Mouse (Mus musculus): ENCODE measurements around the gene Ston2. TPM values are rescaled to one million over a fixed set of nuclear protein-coding genes. Genes with fewer than 3 reads are reported as not detected.
"Not testable (repeated sequence)": the region's sequence is repeated elsewhere in the genome, so short reads cannot be mapped to it uniquely, and the experiment has no call there.

Ston2 gene
- total RNA-seq, 4 experiments from 2014 or later = 30.8 to 32.6 (median 32.0) TPM

DNA sequence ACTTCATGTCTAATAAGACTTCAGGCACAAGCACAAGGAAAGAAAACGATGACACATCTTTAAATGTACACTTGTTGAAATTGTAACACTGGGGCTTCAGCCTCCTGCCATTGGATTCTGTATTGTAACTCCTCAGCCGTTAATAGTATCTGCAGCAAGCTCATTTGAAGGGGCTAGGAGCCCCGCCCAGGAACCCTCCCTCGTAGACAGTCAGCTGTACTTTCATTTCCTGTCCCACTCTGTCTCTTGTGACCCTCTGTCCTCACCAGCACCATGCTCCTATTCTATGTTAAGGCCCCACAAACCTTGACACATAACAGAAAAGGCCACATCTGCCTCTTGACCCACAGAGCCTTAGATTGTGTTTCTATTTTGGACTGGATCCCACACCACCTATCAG is 3.6 kb upstream of the Ston2 start:
- DNase-seq (ENCODE audit: low spot score in 2 of 2) = no peak

DNA sequence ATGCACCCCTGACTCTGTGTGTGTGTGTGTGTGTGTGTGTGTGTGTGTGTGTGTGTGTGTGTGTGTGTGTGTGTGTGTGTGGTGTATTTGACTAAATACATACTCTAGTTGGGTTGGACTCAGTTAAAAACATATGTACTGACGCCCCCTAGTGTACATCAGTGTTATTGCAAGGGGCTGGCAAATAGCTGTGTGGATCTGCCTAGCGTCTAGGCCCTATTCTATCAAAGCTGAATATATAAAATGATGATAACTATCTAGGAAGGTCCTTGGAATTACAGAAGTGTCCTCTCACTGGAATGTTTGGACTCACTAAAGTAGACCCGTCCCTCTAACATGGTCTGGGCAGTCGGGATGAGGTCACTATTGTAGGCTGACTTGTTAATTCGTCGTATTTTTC is 1.6 kb upstream of the Ston2 start:
- peak; percentile 54 to 73 for DNase-seq (ENCODE audit: low spot score in 2 of 2)

DNA sequence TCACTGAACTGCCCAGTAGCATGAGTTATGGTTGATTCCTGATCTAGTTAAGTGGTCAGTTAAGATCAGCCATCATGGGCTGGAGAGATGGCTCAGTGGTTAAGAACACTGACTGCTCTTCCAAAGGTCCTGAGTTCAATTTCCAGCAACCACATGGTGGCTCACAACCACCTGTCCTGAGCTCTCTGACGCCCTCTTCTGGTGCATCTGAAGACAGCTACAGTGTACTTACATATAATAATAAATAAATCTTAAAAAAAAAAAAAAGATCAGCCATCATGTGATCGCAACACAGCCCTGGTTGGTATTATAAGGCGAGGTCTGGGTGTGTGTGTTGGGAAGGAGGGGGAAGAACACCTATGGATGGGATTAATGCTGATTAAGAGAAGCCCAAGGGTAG is 259 bp upstream of the Ston2 start:
- DNase-seq (ENCODE audit: low spot score in 2 of 2) = not testable (repeated sequence)

DNA sequence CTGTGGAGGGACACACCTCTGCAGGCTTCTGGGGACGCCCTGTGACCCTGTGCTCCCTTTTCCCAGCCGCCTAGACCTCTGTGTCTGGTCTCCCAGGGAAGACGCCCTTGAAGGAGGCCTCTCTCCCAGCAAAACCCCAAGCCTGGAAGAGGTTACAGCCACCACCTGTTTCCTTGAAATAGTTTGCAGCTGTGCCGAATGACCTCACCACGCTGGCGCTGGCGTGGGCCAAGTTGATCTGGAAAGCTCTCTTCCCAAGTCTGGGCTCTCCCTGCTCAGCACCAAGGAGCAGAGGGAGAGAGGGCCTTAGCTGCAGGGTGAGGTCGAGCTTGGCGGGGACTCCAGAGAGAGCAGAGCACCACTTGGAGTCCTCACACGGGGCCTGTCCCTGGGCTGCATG is 1.8 kb downstream of the Ston2 start:
- DNase-seq (ENCODE audit: low spot score in 2 of 2) = no peak

DNA sequence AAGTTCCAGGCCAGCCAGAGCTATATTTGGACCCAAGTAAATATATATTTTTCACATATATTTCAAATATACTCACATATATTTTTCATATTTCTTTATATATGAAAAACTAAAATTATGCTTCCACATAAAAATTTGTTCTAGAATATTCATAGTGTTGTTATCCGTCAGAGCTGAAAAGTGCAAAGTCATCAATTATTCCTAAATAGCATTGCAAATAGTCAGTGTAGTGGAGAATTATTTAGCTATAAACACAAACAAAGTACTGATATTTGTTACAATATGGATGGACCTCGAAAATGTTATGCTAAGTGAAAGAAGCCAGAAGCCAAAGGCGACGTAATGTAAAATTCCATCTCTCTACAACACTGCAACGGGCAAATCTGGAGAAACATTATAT is 6.8 kb downstream of the Ston2 start:
- DNase-seq (ENCODE audit: low spot score in 2 of 2) = no peak

DNA sequence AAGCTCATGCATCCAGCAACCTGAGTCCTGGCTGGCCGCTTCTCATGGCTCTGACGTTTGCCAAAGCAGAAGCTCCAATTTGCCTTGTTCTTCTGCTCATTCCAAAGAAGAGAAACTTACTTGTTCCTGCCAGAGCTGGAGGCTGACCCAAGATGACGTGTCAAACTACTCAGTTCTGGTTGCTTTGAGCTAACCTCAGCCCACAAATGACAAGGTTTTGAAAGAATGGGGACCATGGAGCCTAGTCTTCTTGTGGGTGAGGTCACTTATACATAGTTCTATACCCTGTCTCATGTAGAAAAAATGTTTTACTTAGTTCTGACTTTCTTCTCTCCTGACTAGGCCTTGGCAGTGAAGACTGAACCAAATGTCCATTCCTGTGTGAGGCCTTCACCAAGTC is 7.7 kb downstream of the Ston2 start:
- DNase-seq (ENCODE audit: low spot score in 2 of 2) = no peak

DNA sequence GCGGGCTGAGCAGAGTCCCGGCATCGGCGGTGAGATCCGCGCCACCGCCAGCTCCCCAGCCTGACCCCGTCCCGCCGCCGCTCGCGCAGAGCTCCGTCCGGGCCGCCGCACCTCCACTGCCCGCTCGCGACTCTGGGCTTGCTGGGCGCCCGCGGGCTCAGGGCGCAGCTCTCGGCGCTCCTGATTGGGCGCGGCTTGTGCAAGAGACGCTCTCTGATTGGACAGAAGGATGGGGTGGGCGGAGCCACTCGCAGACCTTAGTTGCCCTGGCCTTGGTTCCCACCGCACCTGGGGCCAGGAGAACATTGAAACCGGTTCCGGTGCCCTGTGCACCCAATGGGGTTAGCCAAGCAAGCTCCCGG is 9.2 kb downstream of the Ston2 start:
- DNase-seq (ENCODE audit: low spot score in 2 of 2) = peak; percentile 64 to 83

DNA sequence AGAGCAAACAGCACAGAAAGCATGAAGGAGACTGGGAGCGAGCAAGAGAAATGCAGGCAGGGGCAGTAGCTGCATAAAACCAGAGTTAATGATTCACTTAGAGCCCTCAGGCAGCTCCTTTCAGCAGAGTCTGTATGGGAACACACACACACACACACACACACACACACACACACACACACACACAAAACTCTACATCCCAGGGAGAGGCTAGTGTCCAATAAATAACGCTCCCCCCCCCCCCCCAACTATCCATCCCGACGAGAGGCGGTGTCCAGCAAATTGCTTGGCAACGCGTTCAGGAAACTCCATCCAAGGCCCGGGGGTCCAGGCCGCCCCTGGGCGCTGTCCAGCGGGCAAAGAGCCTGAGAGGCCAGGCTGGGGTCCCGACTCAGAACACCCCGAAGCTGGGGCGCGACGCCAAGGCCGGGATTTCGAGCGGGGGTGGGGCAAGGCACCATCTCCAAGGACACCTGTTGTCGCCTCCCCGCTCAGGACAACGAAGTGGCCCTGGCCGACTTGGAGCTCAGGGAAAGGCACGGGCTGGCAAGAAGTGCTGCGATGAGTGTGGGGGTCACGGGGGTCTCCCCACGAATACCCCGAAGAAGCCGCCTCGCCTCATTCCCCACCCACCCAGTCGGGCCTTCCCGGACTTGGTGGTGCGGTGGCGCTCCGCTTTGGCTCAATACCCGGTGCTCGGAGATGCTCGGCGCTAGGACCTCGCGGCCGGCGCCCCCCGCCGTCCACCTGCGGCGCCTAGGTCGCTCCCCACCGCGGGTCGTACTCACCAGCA is 9.8 kb downstream of the Ston2 start:
- DNase-seq (ENCODE audit: low spot score in 2 of 2) = peak; percentile 43 to 58

DNA sequence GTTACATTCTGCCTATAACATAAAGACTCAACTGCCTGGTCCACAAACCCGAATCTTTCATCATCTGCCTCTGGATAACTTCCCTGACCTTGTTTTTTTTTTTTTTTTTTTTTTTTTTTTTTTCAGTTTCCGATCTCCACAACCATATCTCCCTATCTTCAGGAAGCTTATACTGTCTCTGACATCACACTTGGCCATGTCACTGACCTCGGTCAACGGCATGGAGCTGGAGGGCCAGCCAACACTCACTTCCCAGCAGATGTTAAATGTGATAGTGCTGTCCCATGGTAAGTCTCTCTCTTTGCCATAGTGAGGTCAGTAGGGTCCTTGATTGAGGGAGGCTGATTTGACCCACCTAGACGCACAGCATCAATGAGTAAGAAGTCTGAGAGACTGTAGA is 11.8 kb downstream of the Ston2 start:
- no peak for DNase-seq (ENCODE audit: low spot score in 2 of 2)

DNA sequence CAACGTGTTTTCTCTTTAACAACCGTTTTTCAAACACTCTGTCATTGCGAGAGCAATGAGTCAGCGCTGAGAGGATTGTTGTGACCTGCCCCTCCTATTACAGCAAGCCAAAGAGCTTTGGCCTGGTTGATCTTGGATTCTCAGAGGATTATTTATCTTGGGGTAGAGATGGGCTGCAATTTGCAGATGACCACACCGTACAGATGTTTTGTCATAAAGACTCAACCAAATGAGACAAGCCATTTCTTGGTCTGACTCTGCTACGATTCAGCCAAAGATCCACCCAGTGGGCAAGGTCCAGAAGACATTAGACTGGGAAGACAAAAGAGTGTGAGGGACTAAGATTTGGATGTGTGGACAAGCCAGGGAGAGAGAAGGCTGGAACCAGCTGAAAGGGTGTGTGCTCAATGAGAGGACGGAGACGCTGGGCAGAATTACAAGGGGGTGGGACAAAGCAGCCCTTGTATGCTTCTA is 13.3 kb downstream of the Ston2 start:
- peak in 1 of 2 experiments; percentile 35 for DNase-seq (ENCODE audit: low spot score in 2 of 2)

DNA sequence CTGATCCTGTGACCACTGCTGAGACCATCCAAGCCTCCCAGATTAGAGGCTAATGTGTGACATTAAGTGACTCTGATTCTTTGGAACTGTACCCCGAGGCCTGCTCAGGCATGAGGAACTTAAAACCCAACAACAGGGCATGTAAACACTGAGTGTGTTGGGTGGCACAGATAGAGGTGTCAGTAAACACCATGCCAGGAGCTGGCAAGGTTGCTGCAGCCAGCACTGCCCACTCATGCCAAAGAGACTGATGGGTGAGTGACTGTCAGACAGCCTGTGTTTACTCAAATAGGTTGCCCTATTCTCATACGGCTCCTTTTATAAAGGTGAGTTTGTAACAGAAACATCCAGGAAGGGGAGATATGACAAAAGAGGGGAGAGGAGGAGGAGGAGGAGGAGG is 19.3 kb downstream of the Ston2 start:
- DNase-seq (ENCODE audit: low spot score in 2 of 2) = no peak

DNA sequence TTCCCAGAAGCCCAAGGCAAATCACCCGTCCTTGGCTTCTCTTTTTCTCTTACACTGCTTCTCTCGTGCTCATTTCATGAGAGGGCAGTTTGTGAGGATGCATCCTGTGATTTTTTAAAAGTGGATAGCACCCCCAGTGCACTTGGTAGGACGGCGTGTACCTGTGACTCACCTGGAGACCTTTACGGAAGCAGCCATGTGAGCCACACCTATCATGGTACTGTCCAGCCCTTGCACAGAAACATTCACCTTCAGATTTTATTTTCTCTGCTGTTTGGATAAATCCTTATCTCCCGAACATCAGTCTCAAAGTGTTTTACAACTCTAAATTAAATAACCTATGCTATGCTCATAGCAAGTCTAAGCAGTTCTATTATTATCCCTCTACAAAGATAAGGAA is 20.0 kb downstream of the Ston2 start:
- DNase-seq (ENCODE audit: low spot score in 2 of 2) = no peak

DNA sequence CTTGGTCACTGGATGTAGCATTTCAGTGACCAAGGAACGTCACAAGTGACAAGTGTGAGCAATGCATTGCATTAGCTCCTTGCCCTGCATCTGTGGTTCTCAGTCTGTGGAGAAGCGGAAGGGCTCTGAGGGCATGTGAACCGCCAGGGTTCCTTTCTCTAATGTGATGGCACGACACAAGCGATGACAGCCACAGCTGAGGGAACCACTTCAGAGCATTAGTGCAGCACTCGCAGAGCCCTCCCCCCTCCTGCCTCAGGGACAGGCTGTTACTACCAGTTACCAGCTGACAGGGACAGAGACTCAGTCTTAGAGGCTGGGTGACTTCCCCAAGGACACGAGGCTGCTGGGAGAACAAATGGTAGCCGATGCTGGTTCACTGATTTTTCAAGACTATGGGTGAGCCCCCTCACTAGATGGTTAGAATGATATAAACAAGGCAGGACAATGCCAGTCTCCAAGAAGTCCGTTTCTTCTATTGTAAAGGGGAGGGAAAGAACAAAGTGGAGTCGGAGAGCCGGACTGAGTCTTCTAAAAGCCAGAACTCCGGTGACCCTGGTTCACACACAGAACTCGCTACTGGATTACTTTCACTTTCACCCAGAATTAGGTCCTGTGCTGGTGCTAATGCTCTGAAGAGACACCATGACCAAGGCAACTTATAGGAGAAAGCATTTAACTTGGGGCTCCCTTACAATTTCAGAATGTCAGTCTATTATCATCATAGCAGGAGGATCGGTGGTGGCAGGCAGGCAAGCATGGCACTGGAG is 21.7 kb downstream of the Ston2 start:
- DNase-seq (ENCODE audit: low spot score in 2 of 2) = peak; percentile 57 to 61

DNA sequence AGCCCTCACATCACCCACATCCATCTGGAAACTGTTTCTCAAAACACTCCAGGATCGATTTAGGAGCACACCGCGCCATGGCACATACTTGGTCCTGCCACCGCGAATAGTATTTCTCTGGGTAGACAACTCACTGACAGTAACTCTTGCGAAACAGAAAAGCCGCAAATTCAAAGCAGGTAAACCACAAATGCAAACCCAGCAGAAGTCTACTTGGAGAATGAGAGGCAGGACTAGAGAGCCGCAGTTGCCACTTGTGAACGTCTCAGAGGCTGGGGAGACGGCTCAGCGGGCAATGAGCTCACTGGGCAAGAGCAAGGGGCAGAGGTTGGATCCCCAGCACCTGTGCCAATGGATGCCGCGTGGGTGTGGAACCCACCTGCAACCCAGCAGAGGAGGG is 22.7 kb downstream of the Ston2 start:
- no peak for DNase-seq (ENCODE audit: low spot score in 2 of 2)

DNA sequence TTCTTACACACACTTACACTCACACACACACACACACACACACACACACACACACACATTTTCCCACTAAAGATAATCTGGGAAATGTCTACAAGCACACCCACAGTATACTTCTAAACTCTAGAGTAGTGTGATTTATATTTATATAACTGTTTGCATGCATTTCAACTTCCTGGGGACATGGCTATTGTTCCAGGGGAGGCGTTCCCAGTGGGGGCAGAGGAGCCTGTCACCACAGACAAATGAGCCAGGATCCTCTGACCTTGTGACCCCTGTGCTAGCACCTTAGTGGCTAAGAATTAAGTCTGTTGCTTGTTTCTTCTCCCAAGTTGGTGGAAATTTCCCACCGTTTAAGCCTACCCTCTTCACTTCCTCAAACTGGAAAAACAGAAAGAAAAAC is 23.1 kb downstream of the Ston2 start:
- DNase-seq (ENCODE audit: low spot score in 2 of 2) = no peak

DNA sequence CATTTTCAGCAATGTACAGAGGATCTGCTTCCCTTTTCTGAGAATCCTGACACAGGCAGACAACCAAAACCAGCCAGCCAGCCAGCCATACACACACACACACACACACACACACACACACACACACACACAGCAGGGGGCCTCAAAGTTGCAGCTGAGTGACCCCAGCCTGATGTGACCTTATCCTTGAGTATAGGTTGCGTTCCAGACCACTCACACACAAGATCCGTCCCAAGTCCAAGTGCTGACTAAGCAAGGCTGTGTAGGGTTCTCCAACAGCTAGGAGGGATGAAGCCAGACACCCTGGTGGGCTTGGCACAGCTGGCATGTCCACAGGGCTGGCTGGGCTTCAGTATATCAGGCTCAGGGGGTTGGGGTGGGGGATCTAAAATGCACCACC is 23.7 kb downstream of the Ston2 start:
- DNase-seq (ENCODE audit: low spot score in 2 of 2) = no peak

DNA sequence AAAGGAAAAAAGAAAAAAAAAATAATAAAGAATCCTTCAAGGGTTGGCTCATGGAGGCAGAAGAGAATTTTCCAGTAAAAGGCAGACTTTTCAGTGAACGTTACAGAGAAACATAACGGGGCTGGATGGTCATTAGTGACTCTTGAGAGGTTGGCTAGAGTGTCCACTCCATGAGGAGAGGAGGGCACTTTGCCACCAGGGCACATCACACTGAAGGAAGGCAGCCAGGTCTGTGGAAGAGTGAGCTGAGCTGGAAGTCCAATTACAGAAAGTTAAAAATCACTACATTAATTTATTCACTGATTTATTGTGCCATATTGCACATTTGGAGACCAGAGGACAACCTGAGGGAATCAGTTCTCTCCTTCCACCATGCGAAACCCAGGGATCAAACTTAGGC is 28.4 kb downstream of the Ston2 start:
- DNase-seq (ENCODE audit: low spot score in 2 of 2) = no peak

DNA sequence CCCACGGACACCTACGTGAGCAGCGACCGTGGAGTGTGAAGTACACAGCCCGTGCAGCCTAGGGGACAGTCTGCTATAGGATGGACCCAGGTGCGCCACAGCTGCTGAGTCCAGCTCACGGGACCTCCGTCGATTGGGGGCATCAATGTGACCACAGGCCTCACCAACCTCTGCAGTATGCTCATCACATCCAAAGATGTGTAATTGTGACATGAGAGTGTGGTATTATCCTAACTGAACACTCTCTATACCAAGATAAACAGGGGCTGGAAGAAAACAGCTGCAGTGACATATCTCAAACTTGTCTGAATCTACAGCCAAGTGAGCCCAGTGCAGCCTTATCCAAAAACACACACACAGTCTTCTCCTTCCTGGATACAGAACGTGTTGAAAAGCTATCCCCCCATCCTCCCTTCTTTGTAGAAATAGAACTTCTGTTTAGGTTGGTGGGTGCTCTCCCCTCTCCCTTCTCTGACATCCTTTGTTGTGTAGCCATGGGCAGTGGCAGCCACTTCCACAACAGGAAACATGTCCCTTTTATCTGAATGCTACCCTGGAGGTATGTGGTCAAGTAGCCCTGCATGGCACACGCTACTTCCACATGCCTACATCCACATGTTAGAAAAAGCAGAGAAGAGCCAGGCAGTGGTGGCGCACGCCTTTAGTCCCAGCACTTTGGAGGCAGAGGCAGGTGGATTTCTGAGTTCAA is 30.2 kb downstream of the Ston2 start:
- DNase-seq (ENCODE audit: low spot score in 2 of 2) = no peak

DNA sequence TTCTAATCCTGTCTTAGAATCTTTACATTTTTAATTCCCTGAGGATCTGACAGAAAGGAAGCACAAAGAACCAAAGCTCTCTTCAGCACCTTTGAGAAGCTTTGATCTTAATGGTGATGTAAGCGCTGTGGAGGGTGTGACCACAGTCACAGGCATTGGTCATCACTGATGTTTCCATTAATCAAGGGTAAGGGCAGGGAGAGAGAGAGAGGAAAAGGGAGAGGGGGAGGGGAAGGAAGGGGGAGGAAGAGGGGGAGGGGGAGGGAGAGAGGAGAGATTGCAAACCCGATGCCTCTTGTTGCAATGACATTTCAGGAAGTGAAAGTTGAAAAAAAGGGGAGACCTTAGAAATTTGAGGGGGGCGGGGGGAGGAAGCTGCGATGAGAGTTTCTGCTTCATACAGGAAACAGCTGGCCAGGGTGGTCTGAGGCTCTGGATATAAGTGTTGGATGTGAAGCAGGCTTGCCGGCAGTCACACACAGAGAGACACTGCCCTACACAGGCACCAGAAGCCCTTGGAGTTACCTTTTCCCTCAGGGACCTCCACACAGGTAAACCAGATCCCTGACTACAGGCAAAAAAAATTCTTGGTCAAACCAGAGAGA is 31.5 kb downstream of the Ston2 start:
- DNase-seq (ENCODE audit: low spot score in 2 of 2) = no peak

DNA sequence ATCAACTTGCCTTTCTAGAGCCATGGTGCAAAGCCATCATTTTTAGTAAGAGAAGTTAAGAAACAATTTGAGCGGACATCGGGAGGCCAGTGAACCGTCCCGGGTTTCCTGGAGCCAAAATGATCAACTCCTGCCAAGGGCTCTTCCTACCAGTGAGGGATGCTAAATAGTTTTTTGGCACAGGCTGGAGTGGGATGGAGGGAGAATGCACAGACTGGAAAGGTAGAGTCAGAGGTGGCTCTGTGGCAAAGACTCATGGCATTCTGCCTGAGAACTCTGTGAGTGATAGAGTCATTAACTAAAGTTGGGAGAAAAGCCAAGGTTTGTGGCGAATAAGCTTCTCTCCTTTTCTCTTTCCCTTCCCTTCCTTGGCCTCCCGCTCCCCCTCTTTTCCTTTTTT is 33.6 kb downstream of the Ston2 start:
- DNase-seq (ENCODE audit: low spot score in 2 of 2) = no peak

DNA sequence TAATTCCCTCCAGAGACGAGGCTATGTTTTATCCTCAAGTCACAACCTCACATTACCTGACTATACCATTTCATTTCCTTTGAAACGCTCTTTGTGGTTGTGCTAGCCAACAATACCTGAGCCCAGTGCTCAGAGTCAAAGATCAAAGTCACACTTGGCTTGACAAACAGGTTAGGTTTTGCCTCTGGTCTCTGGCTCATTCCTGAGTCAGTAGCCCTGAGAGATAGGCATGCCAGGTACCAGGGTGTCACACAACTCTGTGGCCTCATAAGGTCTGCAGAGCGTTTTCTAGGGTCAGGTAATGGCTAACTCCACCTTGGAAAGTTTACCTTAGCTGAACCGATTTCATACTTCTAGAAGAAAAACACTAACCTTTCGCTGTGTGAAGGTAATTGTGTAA is 35.5 kb downstream of the Ston2 start:
- DNase-seq (ENCODE audit: low spot score in 2 of 2) = no peak
